Mouse (Mus musculus): Measurements from ENCODE around the gene Tom1l2.

DNA sequence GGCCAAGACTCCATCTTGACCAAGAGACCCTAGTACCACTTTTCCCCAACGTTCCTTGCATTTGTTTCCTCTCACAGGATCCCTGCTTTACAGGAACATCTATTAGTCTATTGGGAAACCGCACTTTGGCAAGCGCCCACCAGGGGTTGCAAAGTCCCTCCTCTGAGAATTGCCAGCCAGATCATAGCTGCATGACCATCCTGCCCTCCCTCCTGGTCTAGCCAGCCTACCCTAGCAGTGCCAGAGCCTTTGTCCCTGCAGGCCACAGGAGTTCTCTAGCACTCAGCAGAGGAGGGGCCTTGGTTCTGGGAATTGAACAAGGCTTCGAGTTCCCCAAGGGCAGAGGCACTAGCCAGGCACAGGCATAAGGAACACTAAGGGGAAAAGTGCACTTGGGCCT, 128.0 kb downstream of the Tom1l2 start:
- peak; percentile 36 for TF ChIP-seq CTCF (IDR thresholded peaks at IDR 0.05)
- TF ChIP-seq EP300 (IDR thresholded peaks at IDR 0.05) = no peak
